ENCODE assay signal across 18 mouse cellular contexts in genomic region chr14:99772774-99773423, GRCm38 (mm10).
DNase-seq lines count a peak whose midpoint lies in the region; ATAC-seq and TF ChIP-seq lines count a peak whose summit lies in the region.
"Had no signal": no experiment of that assay in that cellular context is flagged by ENCODE, and none has a peak within 500 bp of the region (broad histone marks: within the 10 kb centered on the region; RNA-seq: fewer than 3 reads in every experiment).

No protein-coding gene starts in this region.

- H3K4me3 ChIP-seq in heart, embryonic 13.5 days, result peak overlapping the region; percentile 9; the same call in 1 of the 2 replicates
- no peak overlapping the region for H3K4me3 ChIP-seq in limb, embryonic 12.5 days (replicated peaks)
- H3K4me3 ChIP-seq in limb, embryonic 10.5 days, result no peak overlapping the region
- H3K4me3 ChIP-seq in liver, embryonic 12.5 days, result no peak overlapping the region
- H3K4me3 ChIP-seq in gastrocnemius, adult 2 months, result no peak overlapping the region
- H3K4me3 ChIP-seq: embryonic facial prominence, embryonic 13.5 days; forebrain, embryonic 13.5 days; midbrain, embryonic 15.5 days; neural tube, embryonic 12.5 days had no signal

- H3K4me2 ChIP-seq in heart, embryonic 13.5 days, result peak overlapping the region; percentile 51
- H3K4me2 ChIP-seq in limb, embryonic 12.5 days, result peak overlapping the region; percentile 22
- H3K4me2 ChIP-seq in liver, embryonic 12.5 days, result 0 out of 2 replicates have a peak overlapping the region, but pooled peaks have one; percentile 4
- H3K4me2 ChIP-seq: embryonic facial prominence, embryonic 13.5 days; forebrain, embryonic 13.5 days; midbrain, embryonic 15.5 days; neural tube, embryonic 12.5 days had no signal

- intact Hi-C loops in gastrocnemius, adult 2 months (cut with DNase I), result no loop called here

- no peak for ATAC-seq in heart, embryonic 13.5 days (ENCODE audit: extremely low read depth, insufficient number of reproducible peaks, low FRiP score, low TSS enrichment)
- no peak for ATAC-seq in limb, embryonic 12.5 days (ENCODE audit: insufficient number of reproducible peaks, insufficient read depth, low FRiP score, low TSS enrichment, low read depth)
- ATAC-seq in common myeloid progenitor, adult 5-6 weeks (replicated peaks; ENCODE audit: low read depth, poor library complexity, severe bottlenecking), result peak; percentile 32; the same call in 1 of the 2 replicates
- no peak for ATAC-seq in liver, embryonic 12.5 days
- ATAC-seq: activated CD4-positive, CD25-positive, alpha-beta regulatory T cell, adult 4 months; forebrain, embryonic 13.5 days; hindbrain, embryonic 16.5 days; midbrain, embryonic 15.5 days had no signal

- 52% methylated on average over 19 of the region's 19 CpGs for WGBS in heart, embryonic 13.5 days
- 55% methylated on average over 19 of the region's 19 CpGs for WGBS in limb, embryonic 12.5 days
- 67% methylated on average over 19 of the region's 19 CpGs for WGBS in limb, embryonic 10.5 days
- WGBS in liver, embryonic 12.5 days (ENCODE audit: insufficient replicate concordance), result 57% methylated on average over 19 of the region's 19 CpGs

- no peaks in the 10 kb centered on the region for H3K9me3 ChIP-seq in heart, embryonic 13.5 days
- no peaks in the 10 kb centered on the region for H3K9me3 ChIP-seq in limb, embryonic 12.5 days
- no peaks in the 10 kb centered on the region for H3K9me3 ChIP-seq in limb, embryonic 10.5 days (replicated peaks)
- no peaks in the 10 kb centered on the region for H3K9me3 ChIP-seq in liver, embryonic 12.5 days (replicated peaks)
- H3K9me3 ChIP-seq: embryonic facial prominence, embryonic 13.5 days; forebrain, embryonic 13.5 days; midbrain, embryonic 15.5 days; neural tube, embryonic 12.5 days had no signal

- peak overlapping the region; percentile 21; the same call in 1 of the 2 replicates for H3K27ac ChIP-seq in heart, embryonic 13.5 days (replicated peaks)
- H3K27ac ChIP-seq in limb, embryonic 12.5 days, result no peak overlapping the region
- H3K27ac ChIP-seq in limb, embryonic 10.5 days, result no peak overlapping the region
- no peak overlapping the region for H3K27ac ChIP-seq in liver, embryonic 12.5 days
- no peak overlapping the region for H3K27ac ChIP-seq in gastrocnemius, adult 2 months
- H3K27ac ChIP-seq: embryonic facial prominence, embryonic 13.5 days; forebrain, embryonic 13.5 days; liver, embryonic 14.5 days; midbrain, embryonic 15.5 days; neural tube, embryonic 12.5 days had no signal

- peaks cover 15% of the 10 kb centered on the region for H3K4me1 ChIP-seq in heart, embryonic 13.5 days
- H3K4me1 ChIP-seq in limb, embryonic 12.5 days (replicated peaks), result no peaks in the 10 kb centered on the region
- no peaks in the 10 kb centered on the region for H3K4me1 ChIP-seq in limb, embryonic 10.5 days
- H3K4me1 ChIP-seq in liver, embryonic 12.5 days, result no peaks in the 10 kb centered on the region
- H3K4me1 ChIP-seq: embryonic facial prominence, embryonic 13.5 days; forebrain, embryonic 13.5 days; midbrain, embryonic 15.5 days; neural tube, embryonic 12.5 days had no signal

- H3K36me3 ChIP-seq in heart, embryonic 13.5 days, result no peaks in the 10 kb centered on the region
- no peaks in the 10 kb centered on the region for H3K36me3 ChIP-seq in limb, embryonic 12.5 days
- no peaks in the 10 kb centered on the region for H3K36me3 ChIP-seq in limb, embryonic 10.5 days
- H3K36me3 ChIP-seq in liver, embryonic 12.5 days, result no peaks in the 10 kb centered on the region
- H3K36me3 ChIP-seq: embryonic facial prominence, embryonic 13.5 days; G1E; midbrain, embryonic 15.5 days; neural tube, embryonic 12.5 days had no signal

- no peak for DNase-seq in heart, adult 18-20 months
- DNase-seq in limb, embryonic 10.5 days (ENCODE audit: low spot score), result no peak
- DNase-seq in gastrocnemius, adult 2 months, result no peak
- DNase-seq in spleen, postnatal 10 days (ENCODE audit: low spot score in 2 of 2), result no peak
- DNase-seq: cerebellum, adult 2 months; layer of hippocampus, postnatal 36 days had no signal

- H3K9ac ChIP-seq in heart, embryonic 13.5 days, result no peak overlapping the region
- H3K9ac ChIP-seq in limb, embryonic 12.5 days (replicated peaks), result no peak overlapping the region
- no peak overlapping the region for H3K9ac ChIP-seq in liver, embryonic 12.5 days
- H3K9ac ChIP-seq: embryonic facial prominence, embryonic 13.5 days; forebrain, embryonic 13.5 days; liver, embryonic 14.5 days; midbrain, embryonic 15.5 days; neural tube, embryonic 12.5 days had no signal

- no peaks in the 10 kb centered on the region for H3K27me3 ChIP-seq in heart, embryonic 13.5 days (replicated peaks)
- no peaks in the 10 kb centered on the region for H3K27me3 ChIP-seq in limb, embryonic 12.5 days
- no peaks in the 10 kb centered on the region for H3K27me3 ChIP-seq in limb, embryonic 10.5 days (ENCODE audit: low read depth, poor library complexity, severe bottlenecking)
- no peaks in the 10 kb centered on the region for H3K27me3 ChIP-seq in liver, embryonic 12.5 days (replicated peaks)
- H3K27me3 ChIP-seq: embryonic facial prominence, embryonic 13.5 days; forebrain, embryonic 13.5 days; midbrain, embryonic 15.5 days; neural tube, embryonic 12.5 days had no signal

- TF ChIP-seq CTCF in gastrocnemius, adult 2 months (IDR thresholded peaks at IDR 0.05), result no peak
